Mouse (Mus musculus) cerebellum, adult 2 months (tissue): ENCODE data around the gene Syt14.

Source experiments
- CTCF ChIP-seq: fragments of 200-500 bp; IDR thresholded peaks from 2 replicates; pipeline ENCODE4 v1.5.1; 2011; ENCODE audit warnings: low read depth, mild to moderate bottlenecking, control low read depth, low read length, moderate library complexity, borderline replicate concordance; ENCODE audit not compliant: insufficient read depth
- POLR2A ChIP-seq: fragments of 200-500 bp; IDR thresholded peaks from 2 replicates; pipeline ENCODE4 v1.6.1; 2011; ENCODE audit warnings: low read length, control low read depth, borderline replicate concordance; ENCODE audit not compliant: insufficient read depth

DNA sequence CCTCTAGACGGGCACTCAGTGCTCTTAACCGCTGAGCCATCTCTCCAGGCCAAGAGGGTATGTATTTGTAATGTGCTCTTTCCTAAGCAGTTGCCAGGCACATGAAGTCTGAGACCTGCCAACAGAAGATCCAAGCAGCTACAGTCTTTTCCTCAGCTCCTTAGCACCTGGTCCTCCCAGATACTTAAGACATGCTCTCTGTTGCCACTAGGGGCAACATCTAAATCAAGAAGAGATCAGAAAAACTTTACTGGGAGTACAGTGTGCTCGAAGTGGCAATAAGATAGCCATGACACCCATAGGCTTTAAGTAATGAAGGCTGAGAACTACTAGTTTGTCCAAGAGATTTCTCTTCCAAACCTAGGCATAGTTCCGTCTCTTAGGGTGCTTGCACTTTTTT, 155.4 kb downstream of the Syt14 start:
- TF ChIP-seq POLR2A (no peak), CTCF (no peak)
